ENCODE assay signal across 10 mouse cellular contexts in genomic region chr14:24618226-24619038, GRCm38 (mm10).
DNase-seq lines count a peak whose midpoint lies in the region; ATAC-seq lines count a peak whose summit lies in the region.
"Had no signal": no experiment of that assay in that cellular context is flagged by ENCODE, and none has a peak within 500 bp of the region (broad histone marks: within the 10 kb centered on the region; RNA-seq: fewer than 3 reads in every experiment).

No protein-coding gene starts in this region.

- H3K4me2 ChIP-seq in lung, embryonic 16.5 days (ENCODE audit: low read depth, low read length): no peak overlapping the region
- peak overlapping the region; percentile 33 for H3K4me2 ChIP-seq in midbrain, embryonic 11.5 days
- H3K4me2 ChIP-seq: liver, embryonic 15.5 days had no signal

- H3K4me3 ChIP-seq in lung, embryonic 16.5 days (ENCODE audit: low read length): no peak overlapping the region
- no peak overlapping the region for H3K4me3 ChIP-seq in midbrain, embryonic 11.5 days (ENCODE audit: low read depth, low read length)
- H3K4me3 ChIP-seq: liver, embryonic 15.5 days had no signal

- DNase-seq in frontal cortex, postnatal 14 days (ENCODE audit: low spot score in 2 of 2): no peak
- no peak for DNase-seq in lung, adult 18-20 months
- DNase-seq in midbrain, embryonic 11.5 days (ENCODE audit: low spot score, missing footprints): peak; percentile 96
- DNase-seq in yolk sac, embryonic 10.5 days (ENCODE audit: low spot score): peak; percentile 25
- DNase-seq in urinary bladder, postnatal 25 days (ENCODE audit: low spot score): no peak
- no peak for DNase-seq in kidney, postnatal 36 days
- DNase-seq: cerebellum, postnatal 36 days had no signal

- H3K27me3 ChIP-seq in lung, embryonic 16.5 days (ENCODE audit: control insufficient read depth, insufficient read depth, low read depth, low read length): no peaks in the 10 kb centered on the region; the same call in 1 of the 2 replicates
- H3K27me3 ChIP-seq in midbrain, embryonic 11.5 days (ENCODE audit: control insufficient read depth, insufficient read depth, low read length): no peaks in the 10 kb centered on the region
- H3K27me3 ChIP-seq: liver, embryonic 15.5 days had no signal

- ATAC-seq in frontal cortex, adult (ENCODE audit: low TSS enrichment): peak; percentile 48
- ATAC-seq in lung, embryonic 16.5 days (ENCODE audit: low read depth): peak; percentile 30; the same call in 1 of the 2 replicates
- ATAC-seq in midbrain, embryonic 11.5 days (ENCODE audit: low FRiP score): peak; percentile 68

- H3K9ac ChIP-seq in lung, embryonic 16.5 days (ENCODE audit: low read length): no peak overlapping the region
- H3K9ac ChIP-seq in midbrain, embryonic 11.5 days (ENCODE audit: low read length): peak overlapping the region; percentile 70
- H3K9ac ChIP-seq: liver, embryonic 15.5 days had no signal

- H3K36me3 ChIP-seq in lung, embryonic 16.5 days (ENCODE audit: control insufficient read depth, insufficient read depth, low read length): no peaks in the 10 kb centered on the region
- no peaks in the 10 kb centered on the region for H3K36me3 ChIP-seq in midbrain, embryonic 11.5 days (ENCODE audit: control insufficient read depth, insufficient read depth, low read length)
- H3K36me3 ChIP-seq: liver, embryonic 15.5 days had no signal

- no peak overlapping the region for H3K27ac ChIP-seq in lung, embryonic 16.5 days (ENCODE audit: low read length)
- peak overlapping the region; percentile 99 for H3K27ac ChIP-seq in midbrain, embryonic 11.5 days (ENCODE audit: low read depth, low read length)
- H3K27ac ChIP-seq: liver, embryonic 15.5 days had no signal

- 42% methylated on average over 16 of the region's 16 CpGs for whole genome bisulfite sequencing in lung, embryonic 16.5 days
- 7% methylated on average over 16 of the region's 16 CpGs for WGBS in midbrain, embryonic 11.5 days

- H3K4me1 ChIP-seq in lung, embryonic 16.5 days (replicated peaks; ENCODE audit: control insufficient read depth, insufficient read depth, low read length): peaks cover 8% of the 10 kb centered on the region; the same call in 1 of the 2 replicates
- peaks cover 44% of the 10 kb centered on the region for H3K4me1 ChIP-seq in midbrain, embryonic 11.5 days (ENCODE audit: control insufficient read depth, insufficient read depth, low read length)
- H3K4me1 ChIP-seq: liver, embryonic 15.5 days had no signal

- H3K9me3 ChIP-seq in lung, embryonic 16.5 days (ENCODE audit: control insufficient read depth, low read length): no peaks in the 10 kb centered on the region
- H3K9me3 ChIP-seq in midbrain, embryonic 11.5 days (ENCODE audit: control insufficient read depth, low read length): no peaks in the 10 kb centered on the region
- H3K9me3 ChIP-seq: liver, embryonic 15.5 days had no signal

Comparison
In these comparisons a context has a peak if more than half of its experiments do, and no peak if none do; other contexts are left out.
1. DNase-seq: peak in midbrain, embryonic 11.5 days (single experiment) and yolk sac, embryonic 10.5 days (single experiment); none in frontal cortex, postnatal 14 days (0 of 2), lung, adult 18-20 months (0 of 2), urinary bladder, postnatal 25 days (single experiment) and kidney, postnatal 36 days (0 of 2).
2. Peak in every context shown above with its lines, with median percentiles within 50 percentile points of each other: ATAC-seq.